Mouse (Mus musculus) c-Kit-positive CD71-positive TER-119-negative erythroid progenitor cells, embryonic 14.5 days (primary cell): ENCODE measurements around the gene Thap4.

ENCODE experiments used
- DNase-seq: peaks from one replicate; pipeline ENCODE4 v3.0.0-alpha.2; 2013; ENCODE audit warnings: low read depth

The Thap4 gene

GRCm38 (mm10) chr1:93742910-93743309 is 11.8 kb downstream of the Thap4 start:
- DNase-seq, result no peak

- no peak for DNase-seq
Observed at GRCm38 (mm10) chr1:93741987-93742386, 12.7 kb downstream of the Thap4 start.

GRCm38 (mm10) chr1:93740671-93741070 is 14.0 kb downstream of the Thap4 start:
- no peak for DNase-seq

DNA sequence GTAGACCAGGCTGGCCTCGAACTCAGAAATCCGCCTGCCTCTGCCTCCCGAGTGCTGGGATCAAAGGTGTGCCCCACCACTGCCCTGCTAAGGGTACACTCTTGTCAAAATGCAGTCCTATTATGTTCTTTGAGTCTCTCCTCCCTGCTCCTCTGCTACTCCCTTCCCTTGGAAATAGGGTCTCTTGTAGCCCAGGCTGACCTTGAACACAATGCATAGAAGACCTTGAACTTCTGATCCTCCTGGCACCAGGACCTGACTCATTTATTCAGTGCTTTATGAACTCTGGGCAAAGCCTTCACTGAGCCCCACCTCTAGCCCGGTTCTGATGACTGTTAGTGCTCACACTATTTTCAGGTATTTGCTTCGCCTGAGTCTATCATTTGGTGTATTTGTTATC is 17.0 kb downstream of the Thap4 start:
- no peak for DNase-seq

- DNase-seq, result no peak
Observed at GRCm38 (mm10) chr1:93735859-93736258, 18.8 kb downstream of the Thap4 start.

- no peak for DNase-seq
Observed at GRCm38 (mm10) chr1:93731880-93732281, 22.8 kb downstream of the Thap4 start.

DNA sequence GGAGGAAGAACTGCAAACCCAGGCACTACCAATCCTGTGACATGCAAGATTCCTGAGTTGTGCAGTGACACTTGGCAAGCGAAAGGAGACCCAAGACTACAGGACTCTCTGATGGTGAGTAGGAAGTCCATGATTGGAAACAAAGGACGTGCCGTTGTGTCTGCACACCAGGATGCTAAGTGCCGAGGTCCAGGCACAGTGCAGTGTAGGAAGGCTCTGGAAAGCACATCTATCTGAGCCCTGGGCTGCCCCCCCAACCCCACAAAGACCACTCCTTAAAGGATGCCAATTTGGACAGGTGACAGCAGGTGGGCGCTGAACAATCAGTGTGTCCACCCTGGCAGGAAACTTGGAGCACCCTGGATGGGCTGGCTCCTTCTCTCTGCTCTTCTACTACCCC is 23.6 kb downstream of the Thap4 start:
- no peak for DNase-seq

DNA sequence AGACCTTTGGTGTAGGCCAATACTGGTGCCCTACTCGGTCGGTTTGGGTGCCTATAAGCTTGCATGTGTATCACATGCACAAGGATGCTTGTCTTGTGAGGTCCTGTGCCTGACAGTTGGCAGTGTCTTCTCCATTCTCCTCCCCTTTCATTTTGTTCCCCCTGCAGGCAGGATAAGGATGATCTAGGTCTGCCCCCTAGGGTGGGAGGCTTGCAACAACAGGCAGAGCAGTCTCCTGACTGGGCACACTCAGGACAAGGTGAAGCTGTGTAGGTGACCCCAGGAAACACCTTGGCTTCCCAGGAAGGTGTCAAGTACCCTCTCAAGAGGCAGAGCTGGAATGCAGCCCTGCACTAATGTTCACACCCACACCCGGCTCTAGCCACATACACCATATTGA is 27.7 kb downstream of the Thap4 start:
- no peak for DNase-seq

GRCm38 (mm10) chr1:93726116-93726515 is 28.5 kb downstream of the Thap4 start:
- DNase-seq, result no peak

DNA sequence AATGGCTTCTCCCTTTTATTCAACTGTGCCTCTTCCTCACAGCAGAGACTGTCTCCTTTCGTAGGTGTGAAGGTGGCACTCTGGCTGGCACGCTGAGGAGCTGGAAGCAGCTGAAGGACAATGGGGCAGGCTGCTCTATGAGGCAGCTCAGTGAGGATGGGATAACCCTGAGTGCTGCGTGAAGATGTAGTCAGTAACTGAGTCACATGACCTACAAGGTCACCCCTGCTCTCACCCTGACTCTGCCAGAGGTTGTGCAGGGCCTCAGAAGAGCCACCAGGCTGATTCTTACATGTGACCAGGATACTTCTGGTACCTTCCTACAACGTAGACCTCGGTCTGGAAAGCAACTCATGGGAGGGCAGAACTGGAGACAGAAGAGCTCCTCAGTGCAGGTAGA is 29.0 kb downstream of the Thap4 start:
- no peak for DNase-seq

GRCm38 (mm10) chr1:93724623-93725022 is 30.0 kb downstream of the Thap4 start:
- no peak for DNase-seq

DNA sequence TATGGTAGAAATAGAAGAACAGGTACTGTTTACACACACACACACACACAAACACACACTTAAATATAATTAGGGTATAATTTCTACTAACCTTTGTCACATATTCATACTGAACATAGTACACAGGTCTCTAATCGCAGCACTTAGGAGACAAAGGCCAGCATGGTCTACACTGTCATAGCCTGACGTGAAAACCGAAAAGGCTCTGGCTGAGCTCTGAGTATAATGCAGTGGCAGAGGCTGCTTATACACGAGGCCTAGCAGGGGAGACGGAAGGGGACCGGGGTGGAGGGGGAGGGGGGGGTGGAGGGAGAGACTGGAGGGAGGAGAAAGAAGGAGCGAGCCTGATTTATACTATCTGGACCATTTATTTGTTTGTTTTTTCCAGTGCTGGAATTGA is 33.1 kb downstream of the Thap4 start:
- no peak for DNase-seq

GRCm38 (mm10) chr1:93716166-93716565 is 38.5 kb downstream of the Thap4 start:
- no peak for DNase-seq

DNA sequence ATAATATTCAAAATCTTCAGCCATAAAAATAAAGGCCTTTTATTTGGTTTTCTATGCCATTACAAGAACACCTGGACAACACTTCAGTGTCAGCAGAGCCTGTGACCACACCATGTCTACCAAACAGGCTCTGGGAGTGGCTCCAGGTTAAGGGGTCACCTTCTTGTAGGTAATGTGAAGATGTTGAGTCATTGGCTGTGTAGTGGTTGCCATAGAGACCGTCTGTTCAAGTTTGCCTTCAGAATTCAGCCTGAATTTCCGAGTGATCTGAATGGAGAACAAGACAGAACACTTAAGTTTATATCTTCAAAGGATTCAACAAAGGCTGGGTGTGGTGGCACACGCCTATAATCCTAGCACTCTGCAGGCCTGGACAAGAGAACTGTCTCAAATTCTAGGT is 49.3 kb downstream of the Thap4 start:
- DNase-seq, result no peak

DNA sequence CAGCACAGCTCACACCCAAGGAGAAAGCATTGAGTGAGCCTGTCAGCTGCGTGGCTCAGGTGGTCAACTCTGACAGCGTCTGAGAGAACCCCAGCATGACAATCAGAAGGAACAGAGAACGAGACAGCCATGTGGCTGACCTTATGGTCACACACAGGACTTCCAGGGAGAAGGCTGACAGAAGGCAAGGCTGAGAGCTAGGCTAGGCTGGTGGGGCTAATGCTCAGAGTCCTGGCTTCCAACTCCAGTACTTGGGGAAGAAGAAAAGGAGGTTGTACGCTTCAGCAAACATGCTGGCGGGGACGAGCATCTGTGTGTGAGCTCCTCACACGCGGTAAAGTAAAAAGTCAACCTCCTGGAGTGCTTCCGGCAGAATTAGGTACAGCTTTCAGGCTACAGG is 50.3 kb downstream of the Thap4 start:
- DNase-seq, result no peak

DNA sequence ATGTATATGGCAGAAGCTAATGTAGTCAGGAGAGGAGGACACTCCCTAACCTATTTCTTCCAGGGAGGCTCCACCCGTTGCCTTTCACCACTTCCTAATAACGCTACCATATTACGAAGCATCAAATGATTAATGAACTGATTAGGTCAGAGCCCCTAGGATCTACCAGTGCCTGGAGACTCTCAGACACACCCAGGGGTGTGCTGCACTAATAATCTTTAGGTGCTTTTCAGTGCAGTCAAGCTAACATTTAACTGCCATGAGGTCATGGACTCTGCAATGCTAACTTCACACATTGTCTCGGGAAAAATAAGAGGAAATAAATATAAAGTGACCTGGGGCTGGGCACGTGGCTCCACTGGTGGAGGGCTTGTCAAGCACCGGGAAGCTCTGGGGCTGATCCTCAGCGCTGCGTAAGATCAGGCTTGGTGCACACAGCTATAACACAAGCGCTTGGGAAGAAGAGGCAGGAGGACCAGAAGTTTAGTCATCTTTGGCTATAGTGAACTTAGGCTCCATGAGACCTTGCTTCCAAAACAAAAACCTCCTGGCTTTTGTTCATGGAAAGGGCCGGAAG is 51.1 kb downstream of the Thap4 start:
- DNase-seq, result no peak

DNA sequence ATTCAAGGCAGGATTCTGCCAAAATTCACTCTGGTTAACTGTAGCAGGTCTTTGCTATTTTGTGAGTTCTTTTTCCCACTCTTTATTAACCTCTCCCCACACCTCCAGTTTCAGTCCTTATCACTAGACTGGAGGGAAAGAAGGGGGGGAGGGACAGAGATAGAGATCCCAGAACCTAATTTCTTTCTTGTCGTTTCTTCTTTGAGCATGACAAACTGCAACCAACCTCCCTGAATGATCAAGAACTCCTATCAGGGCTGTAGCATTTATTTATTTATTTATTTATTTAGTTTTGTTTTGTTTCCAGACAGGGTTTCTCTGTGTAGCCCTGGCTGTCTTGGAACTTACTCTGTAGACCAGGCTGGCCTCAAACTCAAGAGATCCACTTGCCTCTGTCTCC is 52.6 kb downstream of the Thap4 start:
- no peak for DNase-seq

DNA sequence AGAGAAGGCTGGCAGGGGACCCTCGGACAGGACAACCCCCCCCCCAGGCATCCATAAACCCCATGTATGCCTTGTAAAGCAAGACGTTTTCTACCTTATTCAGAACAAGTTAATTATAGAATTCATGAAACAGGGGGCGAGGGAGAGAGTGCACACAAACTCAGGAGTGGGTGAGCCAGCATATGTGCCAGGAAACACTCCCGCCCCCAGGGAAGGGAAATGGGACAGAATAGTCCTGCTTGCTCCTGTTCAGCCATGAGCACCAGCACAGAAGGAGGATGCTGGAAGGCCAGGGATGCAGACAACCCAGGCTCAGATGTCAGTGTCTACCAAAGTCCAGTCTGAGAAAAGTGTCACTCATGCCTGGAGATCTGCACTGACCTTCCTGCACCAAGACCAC is 55.5 kb downstream of the Thap4 start:
- DNase-seq, result no peak

- no peak for DNase-seq
Observed at GRCm38 (mm10) chr1:93697317-93697716, 57.3 kb downstream of the Thap4 start.

- no peak for DNase-seq
Observed at GRCm38 (mm10) chr1:93694966-93695365, 59.7 kb downstream of the Thap4 start.

DNA sequence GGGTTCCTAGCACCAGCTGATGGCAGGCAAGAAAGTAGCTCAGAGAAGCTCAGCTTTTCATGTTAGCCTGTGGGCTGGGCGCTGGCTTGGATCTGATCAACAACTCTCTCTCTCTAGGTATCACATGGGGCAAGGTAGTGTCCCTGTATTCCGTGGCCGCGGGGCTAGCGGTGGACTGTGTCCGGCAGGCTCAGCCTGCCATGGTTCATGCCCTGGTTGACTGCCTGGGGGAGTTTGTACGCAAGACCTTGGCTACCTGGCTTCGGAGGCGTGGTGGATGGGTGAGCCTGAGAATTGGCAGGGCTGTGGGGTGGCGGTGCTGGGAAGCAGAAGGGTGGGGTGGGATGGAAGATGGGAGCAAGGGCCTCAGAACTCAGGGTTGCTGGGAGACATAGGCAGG is 60.7 kb downstream of the Thap4 start:
- no peak for DNase-seq

GRCm38 (mm10) chr1:93693502-93693901 is 61.2 kb downstream of the Thap4 start:
- DNase-seq, result no peak

DNA sequence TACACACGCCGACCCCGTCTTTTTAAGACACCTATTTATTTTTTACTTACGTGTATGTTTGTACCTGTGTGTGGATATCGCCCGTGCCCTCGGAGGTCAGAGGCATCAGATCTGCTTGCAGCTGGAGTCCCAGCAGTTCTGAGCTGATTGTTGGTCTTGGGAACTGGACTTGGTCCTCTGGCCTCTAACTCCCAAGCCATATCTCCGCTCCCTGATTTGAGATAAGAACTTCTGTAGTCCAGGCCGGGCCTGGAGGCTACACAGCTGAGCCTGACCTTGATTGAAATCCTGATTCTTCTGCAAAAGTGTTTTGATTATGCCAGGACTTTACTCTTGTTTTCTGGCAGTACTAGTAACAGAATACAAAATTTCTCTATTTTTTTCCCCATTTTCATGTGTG is 61.9 kb downstream of the Thap4 start:
- no peak for DNase-seq

GRCm38 (mm10) chr1:93691786-93692357 is 62.8 kb downstream of the Thap4 start:
- no peak for DNase-seq

DNA sequence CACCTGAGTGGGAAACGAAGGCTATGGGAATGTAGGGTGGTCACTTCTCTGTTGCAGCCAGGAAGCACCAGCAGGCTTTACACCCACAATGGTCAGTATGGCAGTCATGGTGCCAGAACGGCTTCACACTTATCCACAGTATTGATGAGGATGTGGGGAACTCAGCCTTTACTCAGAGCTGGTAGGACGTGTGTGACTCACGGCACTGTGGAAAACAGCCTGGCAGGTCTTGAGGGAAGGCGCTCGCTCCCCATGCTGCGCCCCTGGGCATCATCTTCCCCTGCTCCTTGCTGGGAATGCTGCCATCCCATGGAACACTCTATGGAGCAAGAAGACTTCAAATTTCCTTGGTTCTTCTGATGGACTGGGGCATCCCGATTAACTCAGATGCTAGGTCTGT is 63.6 kb downstream of the Thap4 start:
- DNase-seq, result no peak
